Mouse (Mus musculus): Measurements from ENCODE around the gene Trim75. TPM values are rescaled to one million over a fixed set of nuclear protein-coding genes. Genes with fewer than 3 reads are reported as not detected.
"Not testable (repeated sequence)": the region's sequence is repeated elsewhere in the genome, so short reads cannot be mapped to it uniquely, and the experiment has no call there.

Gene Trim75
- not detected in 2 replicates for polyA plus RNA-seq (2016; fragmentation: Nextera tagmentation; extraction: Ambion mirVana)

DNA sequence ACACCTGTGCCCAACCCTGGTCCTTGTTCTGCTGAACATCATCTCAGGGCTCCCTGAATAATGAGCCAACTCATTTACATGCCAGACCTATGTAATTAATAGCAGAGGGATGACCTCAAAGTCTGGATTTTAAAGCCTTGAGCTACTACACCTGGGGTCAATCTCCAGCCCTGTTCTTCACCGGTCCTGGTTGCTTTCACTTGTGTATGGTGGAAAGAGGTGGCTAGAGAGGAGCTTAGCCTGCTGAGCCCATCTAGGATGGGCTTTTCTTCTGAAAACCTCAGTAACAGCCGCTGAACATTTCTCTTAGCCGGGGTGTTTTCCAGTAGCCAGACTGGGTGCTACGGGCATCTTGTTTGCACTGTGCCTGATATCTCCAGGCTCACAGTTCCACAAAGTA, at the start of gene Trim75:
Gene Trim75, minus strand, starts transcription at position 101 of the 400 bp plus-strand sequence.
- DNase-seq (ENCODE audit: extremely low spot score, low spot score), result no peak
- Histone ChIP-seq H3K9me3 (no peaks in the 10 kb centered on the region), H3K4me3 (no peak within 1 kb of the TSS), H3K27me3 (ENCODE audit: poor library complexity, severe bottlenecking) (no peaks in the 10 kb centered on the region), H3K27ac (no peak within 1 kb of the TSS), H3K4me1 (peaks cover 5% of the 10 kb centered on the region), H3K36me3 (replicated peaks) (no peaks in the 10 kb centered on the region)
- WGBS, result 93% methylated on average over 4 of the region's 4 CpGs

DNA sequence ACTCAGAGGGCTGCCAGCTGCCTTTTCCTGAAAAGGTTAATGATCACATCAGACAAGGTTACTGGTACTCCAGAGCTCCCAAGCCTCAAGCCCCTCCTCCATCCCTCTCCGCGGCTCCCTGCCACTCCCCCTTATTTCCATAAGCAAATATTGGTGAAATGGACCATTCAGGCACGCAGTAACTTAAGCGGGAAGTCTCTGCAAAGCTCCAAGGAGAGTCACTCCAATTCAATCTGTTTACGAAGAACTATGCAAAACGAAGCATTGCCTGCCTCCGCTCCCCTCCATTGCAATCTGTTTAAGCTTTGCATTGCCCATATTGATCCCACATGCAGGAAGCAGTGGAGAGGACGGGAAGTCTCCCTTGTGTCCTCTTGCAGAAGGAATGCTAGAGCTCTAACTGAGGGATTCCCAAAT, 49.5 kb upstream of the Trim75 start, which contains the start of gene Apela:
Gene Apela, minus strand, starts transcription at position 220 of the 417 bp plus-strand sequence.
- peaks cover 4% of the 10 kb centered on the region; the same call in 1 of the 2 replicates for H3K27me3 ChIP-seq (ENCODE audit: poor library complexity, severe bottlenecking)
- peak within 1 kb of the TSS; percentile 49 for H3K4me3 ChIP-seq
- no peak within 1 kb of the TSS; the same call in 1 of the 2 replicates for H3K27ac ChIP-seq
- no peaks in the 10 kb centered on the region for H3K9me3 ChIP-seq
- DNase-seq (ENCODE audit: extremely low spot score, low spot score), result peak; percentile 46
- no peaks in the 10 kb centered on the region for H3K36me3 ChIP-seq (replicated peaks)
- WGBS, result 1% methylated on average over 8 of the region's 8 CpGs
- peaks cover 46% of the 10 kb centered on the region for H3K4me1 ChIP-seq

DNA sequence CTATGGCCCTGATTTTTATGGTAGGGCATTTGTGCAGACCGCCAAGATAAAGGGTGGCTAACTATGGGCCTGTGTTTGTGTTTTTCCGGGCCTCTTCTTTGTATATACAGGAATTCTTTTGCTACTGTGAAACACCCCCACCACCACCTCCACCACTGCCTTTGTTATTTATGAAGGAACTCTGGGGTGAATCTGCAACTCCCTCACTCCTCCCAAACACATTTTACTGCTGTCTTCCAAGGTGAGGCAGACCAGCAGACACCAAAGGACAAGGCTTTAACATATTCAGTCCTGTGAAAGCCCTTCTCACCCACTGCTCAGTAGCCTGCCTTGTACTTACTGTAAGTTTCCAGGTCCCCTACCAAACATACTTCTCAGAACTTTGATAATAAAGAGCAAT, 46.5 kb upstream of the Trim75 start:
- H3K27ac ChIP-seq, result peak overlapping the region; percentile 40; the same call in 1 of the 2 replicates

DNA sequence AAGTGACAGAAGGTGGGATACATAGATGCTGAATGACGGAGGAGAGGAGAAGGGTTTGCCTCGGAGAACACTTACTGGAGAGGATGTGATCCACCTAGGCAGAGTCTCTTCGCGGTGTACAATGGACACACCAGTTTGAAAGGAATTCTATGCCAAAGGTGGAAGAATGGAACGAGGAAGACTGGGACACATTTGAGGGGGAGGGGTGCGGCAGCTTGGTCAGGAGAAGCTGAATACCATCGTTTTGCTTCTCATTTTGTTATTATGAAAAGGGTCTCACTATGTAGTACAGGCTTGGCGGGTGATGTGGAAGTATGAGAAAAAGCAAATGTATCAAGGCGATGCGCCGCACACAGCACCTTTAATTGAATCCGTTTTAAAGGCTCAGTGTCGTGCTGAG, 45.4 kb upstream of the Trim75 start:
- Histone ChIP-seq H3K27me3 (ENCODE audit: poor library complexity, severe bottlenecking) (peaks cover 4% of the 10 kb centered on the region; the same call in 1 of the 2 replicates), H3K36me3 (replicated peaks) (no peaks in the 10 kb centered on the region), H3K4me3 (no peak overlapping the region), H3K4me1 (peaks cover 46% of the 10 kb centered on the region), H3K27ac (no peak overlapping the region), H3K9me3 (no peaks in the 10 kb centered on the region)
- DNase-seq (ENCODE audit: extremely low spot score, low spot score), result no peak
- WGBS, result 85% methylated on average over 13 of the region's 13 CpGs

More for the DNA sequence above, 46.5 kb upstream of the Trim75 start:
- H3K4me1 ChIP-seq, result peaks cover 46% of the 10 kb centered on the region
- DNase-seq (ENCODE audit: extremely low spot score, low spot score), result no peak
- H3K36me3 ChIP-seq (replicated peaks), result no peaks in the 10 kb centered on the region
- H3K4me3 ChIP-seq, result no peak overlapping the region
- H3K27me3 ChIP-seq (ENCODE audit: poor library complexity, severe bottlenecking), result peaks cover 4% of the 10 kb centered on the region; the same call in 1 of the 2 replicates
- WGBS, result 62% methylated on average over 2 of the region's 2 CpGs
- H3K9me3 ChIP-seq, result no peaks in the 10 kb centered on the region

DNA sequence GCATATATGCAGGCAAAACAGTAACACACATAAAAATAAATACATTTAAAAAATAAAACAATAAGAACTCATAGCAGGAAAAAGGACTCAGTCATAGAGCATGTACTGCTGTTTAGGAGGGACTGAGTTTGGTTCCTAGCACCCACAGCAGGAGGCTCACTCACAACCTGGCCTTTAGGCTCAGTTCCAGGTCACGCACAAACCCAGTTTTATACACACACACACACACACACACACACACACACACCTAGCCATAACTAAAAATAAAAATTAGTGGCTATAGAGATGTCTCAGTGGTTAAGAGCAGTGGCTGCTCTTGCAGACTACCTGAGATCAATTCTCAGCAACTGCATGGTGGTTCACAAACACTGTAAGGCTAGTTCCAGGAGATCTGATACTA, 44.5 kb upstream of the Trim75 start:
- H3K4me1 ChIP-seq, result peaks cover 41% of the 10 kb centered on the region
- WGBS, result 88% methylated on average over 1 of the region's 1 CpGs
- peaks cover 4% of the 10 kb centered on the region; the same call in 1 of the 2 replicates for H3K27me3 ChIP-seq (ENCODE audit: poor library complexity, severe bottlenecking)
- DNase-seq (ENCODE audit: extremely low spot score, low spot score), result no peak
- no peaks in the 10 kb centered on the region for H3K36me3 ChIP-seq (replicated peaks)
- no peak overlapping the region for H3K4me3 ChIP-seq
- no peaks in the 10 kb centered on the region for H3K9me3 ChIP-seq
- H3K27ac ChIP-seq, result no peak overlapping the region

DNA sequence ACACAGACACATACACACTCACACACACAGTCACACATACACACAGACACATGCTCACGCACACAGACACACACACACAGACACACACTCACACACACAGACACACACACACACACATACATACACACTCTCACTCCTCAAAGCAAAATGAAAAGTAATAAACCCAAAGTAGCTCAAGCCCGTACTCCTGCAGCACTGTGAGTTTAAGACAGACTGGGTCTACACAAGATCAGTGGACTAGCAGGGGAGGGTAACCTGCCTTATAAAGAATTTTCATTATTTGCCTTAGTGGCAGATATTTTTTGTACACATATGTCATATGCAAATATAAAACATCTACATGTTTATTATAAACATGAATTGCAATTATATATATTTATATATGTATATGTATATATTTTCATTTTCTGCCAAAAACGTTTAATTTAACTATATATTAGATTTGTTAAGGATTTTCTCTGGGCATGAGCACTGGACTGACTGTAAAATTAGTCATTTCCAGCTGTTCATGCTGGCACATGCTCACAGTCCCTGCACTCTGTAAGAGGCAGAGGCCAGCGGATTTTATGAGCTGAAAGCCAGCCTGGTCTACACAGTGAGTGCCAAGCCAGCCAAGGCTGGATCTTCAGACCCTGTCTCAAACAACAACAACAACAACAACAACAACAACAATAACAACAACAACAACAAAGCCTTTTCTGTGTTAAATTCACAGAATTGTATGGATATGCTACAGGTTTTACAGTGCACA, 43.3 kb upstream of the Trim75 start:
- Histone ChIP-seq H3K36me3 (replicated peaks) (no peaks in the 10 kb centered on the region), H3K4me3 (no peak overlapping the region), H3K9me3 (no peaks in the 10 kb centered on the region), H3K27me3 (ENCODE audit: poor library complexity, severe bottlenecking) (no peaks in the 10 kb centered on the region; the same call in 1 of the 2 replicates), H3K27ac (no peak overlapping the region), H3K4me1 (peaks cover 29% of the 10 kb centered on the region)
- WGBS, result 85% methylated on average over 4 of the region's 4 CpGs
- DNase-seq (ENCODE audit: extremely low spot score, low spot score), result no peak

DNA sequence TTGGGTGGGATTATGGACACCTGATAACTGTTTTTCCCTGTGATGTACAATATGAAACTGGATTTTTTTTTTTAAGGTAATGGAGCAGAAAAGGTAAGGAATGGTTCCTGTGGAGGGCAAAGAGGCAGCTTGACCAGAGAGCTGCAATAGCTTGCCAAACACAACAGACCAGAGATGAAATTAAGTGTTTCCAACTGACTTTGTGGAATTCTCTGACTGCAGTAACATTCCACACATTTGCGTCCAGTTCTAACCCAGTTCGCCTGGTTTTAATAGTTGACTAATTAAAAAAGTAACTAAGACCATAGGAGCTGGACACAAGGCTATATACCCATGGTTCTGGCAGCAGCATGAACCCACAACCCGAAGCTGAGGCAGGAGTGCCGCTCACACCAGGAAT, 42.1 kb upstream of the Trim75 start:
- no peaks in the 10 kb centered on the region; the same call in 1 of the 2 replicates for H3K27me3 ChIP-seq (ENCODE audit: poor library complexity, severe bottlenecking)
- no peak overlapping the region for H3K27ac ChIP-seq
- DNase-seq (ENCODE audit: extremely low spot score, low spot score), result no peak
- H3K4me3 ChIP-seq, result no peak overlapping the region
- H3K36me3 ChIP-seq (replicated peaks), result no peaks in the 10 kb centered on the region
- no peaks in the 10 kb centered on the region for H3K9me3 ChIP-seq
- WGBS, result 78% methylated on average over 4 of the region's 4 CpGs
- H3K4me1 ChIP-seq, result peaks cover 18% of the 10 kb centered on the region

DNA sequence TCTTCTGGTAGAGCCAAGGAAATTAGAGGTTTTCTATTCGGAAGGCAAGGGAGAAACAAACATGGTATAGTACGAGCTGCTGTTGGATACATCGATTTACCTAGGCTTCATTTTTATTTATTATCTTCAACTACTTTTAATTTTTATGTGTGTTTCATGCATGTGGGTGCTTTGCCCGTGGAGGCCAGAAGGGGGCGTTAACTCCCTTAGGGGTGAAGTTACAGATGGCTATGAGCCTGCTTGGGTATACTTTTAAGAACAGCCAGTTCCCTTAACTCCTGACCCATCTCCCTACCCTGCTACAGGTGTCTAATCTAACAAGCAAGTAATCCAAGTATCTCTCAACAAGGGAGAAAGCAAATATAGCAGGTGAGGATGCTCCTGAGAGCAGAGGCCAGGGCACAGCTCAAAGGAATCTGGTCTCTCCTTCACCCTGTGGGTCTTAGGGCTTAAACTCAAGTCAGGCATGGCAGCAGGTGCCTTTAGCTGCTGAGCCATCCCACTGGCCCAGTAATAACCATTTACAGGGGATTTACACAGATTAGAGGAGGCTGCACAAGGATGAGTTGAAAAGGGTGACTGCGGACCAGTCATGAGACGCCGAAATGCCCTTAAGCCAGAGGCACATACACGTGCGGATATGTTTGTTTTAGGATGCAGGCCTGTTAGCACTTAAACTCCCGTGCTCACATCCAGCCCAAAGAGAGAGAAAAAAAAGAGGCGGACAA, 41.5 kb upstream of the Trim75 start:
- no peaks in the 10 kb centered on the region for H3K36me3 ChIP-seq (replicated peaks)
- DNase-seq (ENCODE audit: extremely low spot score, low spot score), result no peak
- WGBS, result 77% methylated on average over 12 of the region's 12 CpGs

DNA sequence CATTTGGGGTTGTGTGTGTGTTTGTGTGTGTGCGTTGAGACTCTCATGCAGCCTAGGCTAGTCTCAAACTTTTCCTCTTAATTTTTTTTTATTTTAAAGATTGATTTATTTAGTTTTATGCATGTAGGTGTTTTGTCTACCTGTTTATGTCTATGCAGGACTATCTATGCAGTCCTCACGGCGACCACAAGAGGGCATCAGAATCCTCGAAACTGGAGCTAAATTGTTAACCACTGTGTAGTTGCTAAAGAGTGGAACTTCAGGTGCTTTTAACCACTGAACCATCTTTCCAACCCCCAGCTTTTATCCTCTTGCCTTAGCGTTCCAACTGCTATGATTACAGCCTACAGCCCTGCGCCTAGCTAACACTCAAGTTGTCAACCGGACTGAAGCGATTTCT, 34.9 kb upstream of the Trim75 start:
- no peaks in the 10 kb centered on the region for H3K4me1 ChIP-seq
- H3K27me3 ChIP-seq (ENCODE audit: poor library complexity, severe bottlenecking), result no peaks in the 10 kb centered on the region
- no peak overlapping the region for H3K4me3 ChIP-seq
- WGBS, result 47% methylated on average over 8 of the region's 8 CpGs
- peak; percentile 53 for DNase-seq (ENCODE audit: extremely low spot score, low spot score)
- no peak overlapping the region for H3K27ac ChIP-seq
- H3K9me3 ChIP-seq, result peaks cover under 1% of the 10 kb centered on the region; the same call in 1 of the 2 replicates
- no peaks in the 10 kb centered on the region for H3K36me3 ChIP-seq (replicated peaks)

More for the DNA sequence above, 41.5 kb upstream of the Trim75 start:
- no peak overlapping the region for H3K27ac ChIP-seq
- peaks cover 11% of the 10 kb centered on the region for H3K4me1 ChIP-seq
- H3K27me3 ChIP-seq (ENCODE audit: poor library complexity, severe bottlenecking), result no peaks in the 10 kb centered on the region
- no peak overlapping the region for H3K4me3 ChIP-seq
- no peaks in the 10 kb centered on the region for H3K9me3 ChIP-seq

DNA sequence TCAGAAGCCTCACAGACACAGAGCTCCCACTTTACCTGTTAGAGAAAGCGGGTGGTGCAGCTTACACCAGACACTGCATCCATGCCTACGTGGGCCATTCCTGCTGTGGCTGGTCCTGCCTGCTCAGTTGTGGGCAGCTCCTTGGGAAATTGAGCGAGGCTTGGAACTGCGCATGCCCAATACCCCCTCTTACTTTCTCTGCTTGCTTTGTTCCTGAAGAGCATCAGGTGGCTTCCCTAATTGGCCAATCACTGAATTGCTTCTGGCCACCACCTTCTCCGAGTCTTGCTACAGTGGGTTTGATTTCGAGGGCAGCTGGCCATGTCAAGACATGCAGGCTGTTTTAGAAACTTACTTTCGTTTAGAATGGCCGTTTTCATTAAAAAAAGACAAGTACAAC, 30.8 kb upstream of the Trim75 start, which contains the start of the genes Trim61 and Trim60:
Gene Trim61, minus strand, starts transcription at position 101 of the 400 bp plus-strand sequence.
Gene Trim60, minus strand, starts transcription at position 162 of the 400 bp plus-strand sequence.
- no peak for DNase-seq (ENCODE audit: extremely low spot score, low spot score)
- H3K36me3 ChIP-seq (replicated peaks), result no peaks in the 10 kb centered on the region
- WGBS, result 88% methylated on average over 8 of the region's 8 CpGs
- peaks cover 8% of the 10 kb centered on the region; the same call in 1 of the 2 replicates for H3K9me3 ChIP-seq
- H3K4me1 ChIP-seq, result no peaks in the 10 kb centered on the region
- H3K27ac ChIP-seq, result no peak within 1 kb of the TSS
- no peaks in the 10 kb centered on the region for H3K27me3 ChIP-seq (ENCODE audit: poor library complexity, severe bottlenecking)
- no peak within 1 kb of the TSS for H3K4me3 ChIP-seq

DNA sequence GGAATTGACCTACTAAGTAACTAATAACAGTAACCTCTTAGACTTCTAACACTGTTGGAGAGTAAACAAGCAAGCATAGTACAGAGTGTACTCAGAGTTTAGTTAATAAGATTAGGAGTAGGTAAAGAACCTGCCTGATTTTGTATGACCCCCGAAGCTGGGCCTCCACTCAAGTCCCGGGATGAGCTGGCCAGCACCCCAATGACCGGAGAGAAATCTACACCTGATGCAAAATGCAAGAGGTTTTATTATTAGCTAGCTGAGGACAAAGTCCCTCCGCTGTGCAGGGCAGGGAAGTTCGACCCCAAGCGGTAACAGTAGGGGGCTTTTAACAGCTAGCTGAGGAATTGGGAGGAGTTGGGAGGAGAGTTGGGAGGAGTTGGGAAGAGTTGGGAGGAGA, 20.0 kb upstream of the Trim75 start:
- not testable (repeated sequence) for H3K4me1 ChIP-seq; H3K4me3 ChIP-seq; DNase-seq (ENCODE audit: extremely low spot score, low spot score); H3K36me3 ChIP-seq (replicated peaks); H3K9me3 ChIP-seq; H3K27ac ChIP-seq; H3K27me3 ChIP-seq (ENCODE audit: poor library complexity, severe bottlenecking)
- 85% methylated on average over 6 of the region's 6 CpGs for WGBS

DNA sequence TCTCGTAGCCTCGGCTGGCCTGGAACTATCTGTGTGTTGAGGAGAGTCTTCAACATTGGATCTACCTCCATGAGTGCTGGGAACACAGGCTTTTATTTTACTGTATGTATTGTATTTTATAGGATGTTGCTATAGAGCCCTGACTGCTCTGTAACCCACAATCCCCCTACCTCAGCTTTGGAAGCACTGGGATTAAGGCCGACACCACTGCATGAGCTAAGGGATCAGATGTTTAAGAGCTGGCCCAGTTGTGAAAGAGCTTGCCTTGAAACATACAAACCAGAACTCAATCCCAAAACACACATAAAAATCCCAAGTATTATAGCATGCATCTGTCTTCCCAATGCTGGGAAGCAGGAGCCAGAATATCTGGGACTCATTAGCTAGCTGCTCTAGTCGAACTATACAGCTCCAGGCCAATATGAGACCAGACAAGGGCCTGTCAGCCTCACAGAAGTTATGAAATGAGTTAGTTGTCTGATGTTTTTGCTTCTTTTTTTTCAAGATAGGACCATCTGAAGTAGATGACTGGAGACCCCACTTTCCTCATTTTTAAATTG, 11.3 kb upstream of the Trim75 start:
- Histone ChIP-seq H3K9me3 (no peaks in the 10 kb centered on the region), H3K27ac (no peak overlapping the region), H3K27me3 (ENCODE audit: poor library complexity, severe bottlenecking) (no peaks in the 10 kb centered on the region), H3K36me3 (replicated peaks) (no peaks in the 10 kb centered on the region), H3K4me3 (no peak overlapping the region), H3K4me1 (no peaks in the 10 kb centered on the region)
- DNase-seq (ENCODE audit: extremely low spot score, low spot score), result no peak
- WGBS, result 86% methylated on average over 4 of the region's 4 CpGs
